Mouse (Mus musculus) yolk sac, embryonic 10.5 days (tissue): ENCODE data around the gene Ick.
"Not testable (repeated sequence)": the region's sequence is repeated elsewhere in the genome, so short reads cannot be mapped to it uniquely, and the experiment has no call there.

ENCODE experiments used
- DNase-seq: peaks from one replicate; pipeline ENCODE4 v3.0.0-alpha.2; 2017; ENCODE audit warnings: low spot score

Ick gene

DNA sequence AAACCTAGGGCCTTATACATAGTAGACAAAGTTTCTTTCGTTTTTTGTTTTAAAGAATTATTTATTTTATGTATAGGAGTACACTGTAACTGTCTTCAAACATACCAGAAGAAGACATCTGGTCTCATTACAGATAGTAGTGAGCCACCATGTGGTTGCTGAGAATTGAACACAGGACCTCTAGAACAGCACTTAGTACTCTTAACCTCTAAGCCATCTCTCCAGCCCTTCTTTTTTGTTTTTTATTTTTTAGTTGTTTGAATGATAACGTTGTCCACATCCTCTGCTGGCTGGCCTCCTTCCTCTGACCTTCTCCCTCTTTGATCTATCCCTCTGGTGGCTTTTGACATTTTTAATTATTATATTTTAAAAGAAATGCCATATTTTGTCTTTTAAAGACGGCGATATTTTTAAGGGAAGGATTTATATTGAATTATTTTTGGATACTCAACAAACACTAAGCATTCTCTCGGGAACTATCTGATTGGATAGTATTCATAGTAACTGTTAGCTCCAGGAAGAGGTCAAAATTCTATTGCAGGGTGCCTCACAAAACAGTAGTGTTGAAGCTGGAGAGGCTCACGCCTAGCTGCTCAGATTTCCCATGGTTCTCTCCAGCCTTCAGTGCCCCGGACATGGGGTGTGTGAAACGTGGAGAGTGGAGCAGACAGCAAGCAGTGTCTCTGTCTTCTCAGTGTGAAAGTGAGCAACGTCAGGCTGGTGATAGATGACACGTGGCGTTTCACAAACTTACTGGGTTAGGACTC lies 45.4 kb downstream of the Ick start:
- DNase-seq = no peak

DNA sequence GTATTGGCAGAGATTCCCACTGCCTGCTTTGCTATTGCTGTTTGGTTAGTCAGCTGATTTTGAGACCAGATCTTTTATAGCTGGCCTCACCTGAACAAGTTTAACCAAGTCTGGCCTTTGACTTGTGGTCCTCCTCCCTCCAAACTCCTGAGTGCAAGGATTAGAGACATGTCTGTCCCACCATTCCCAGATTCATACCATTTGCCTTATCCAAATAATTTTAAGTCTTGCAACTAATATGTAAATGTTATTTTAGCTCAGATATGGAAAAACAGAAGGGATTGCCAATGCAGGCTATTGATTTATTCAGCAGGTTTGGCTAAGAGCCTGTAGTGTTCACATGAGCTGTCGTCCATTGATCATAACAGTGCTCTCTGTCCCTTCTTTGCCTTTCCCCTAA lies 48.2 kb downstream of the Ick start:
- DNase-seq = no peak

DNA sequence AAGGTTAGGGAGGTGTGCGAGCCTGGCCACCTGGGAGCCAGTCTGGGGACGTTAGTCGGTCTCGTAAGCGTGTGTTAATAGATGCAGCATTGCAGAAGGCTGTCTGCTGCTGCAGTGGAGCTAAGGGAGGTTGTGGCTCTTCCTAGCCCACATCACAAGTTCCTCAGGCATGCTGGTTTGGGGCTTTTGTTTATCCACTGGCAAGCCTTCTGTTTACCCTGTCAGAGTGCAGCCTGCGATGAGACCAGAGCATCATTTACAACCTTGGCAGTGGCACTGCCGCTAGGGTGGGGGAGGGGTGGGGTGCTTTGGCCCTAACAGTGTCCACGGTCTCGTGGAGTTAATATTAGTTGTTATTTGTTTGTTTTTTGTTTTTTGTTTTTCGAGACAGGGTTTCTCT lies 54.3 kb downstream of the Ick start:
- no peak for DNase-seq

DNA sequence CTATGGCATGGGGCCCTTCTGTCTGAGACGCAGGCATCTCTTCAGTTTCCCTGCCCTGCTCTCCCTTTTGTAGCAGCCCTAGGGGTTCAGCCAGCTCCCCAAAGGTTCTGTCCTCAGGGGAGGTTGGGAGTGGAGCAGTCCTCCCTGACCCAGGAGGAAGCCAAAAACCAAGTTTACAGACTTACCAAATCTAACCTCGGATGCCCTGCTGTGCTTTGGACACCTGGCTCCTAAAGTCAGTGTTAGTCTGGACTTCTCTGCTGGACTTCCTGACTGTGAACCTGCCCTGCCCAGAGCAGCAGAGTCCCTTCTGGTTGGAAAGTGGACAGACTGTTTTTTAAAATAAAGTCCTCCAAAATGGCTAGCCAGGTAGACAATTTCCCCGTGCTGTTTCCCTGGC lies 55.7 kb downstream of the Ick start:
- no peak for DNase-seq

DNA sequence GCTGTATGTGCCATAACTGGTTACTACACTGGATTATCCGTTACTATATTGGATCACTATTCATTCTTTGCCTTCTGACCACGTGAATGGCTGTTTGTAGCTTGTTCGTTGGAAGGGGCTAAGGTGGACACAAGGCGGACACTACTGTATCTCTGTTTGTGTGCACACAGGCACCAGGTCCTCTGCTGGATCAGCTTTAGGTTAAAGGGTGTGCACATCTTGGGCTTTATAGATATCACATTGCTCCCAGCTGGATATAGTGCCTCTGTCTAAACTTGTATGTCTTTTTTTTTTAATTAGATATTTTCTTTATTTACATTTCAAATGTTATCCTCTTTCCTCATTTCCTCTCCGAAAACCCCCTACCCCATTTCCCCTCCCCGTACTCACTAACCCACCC lies 56.5 kb downstream of the Ick start:
- DNase-seq = no peak

DNA sequence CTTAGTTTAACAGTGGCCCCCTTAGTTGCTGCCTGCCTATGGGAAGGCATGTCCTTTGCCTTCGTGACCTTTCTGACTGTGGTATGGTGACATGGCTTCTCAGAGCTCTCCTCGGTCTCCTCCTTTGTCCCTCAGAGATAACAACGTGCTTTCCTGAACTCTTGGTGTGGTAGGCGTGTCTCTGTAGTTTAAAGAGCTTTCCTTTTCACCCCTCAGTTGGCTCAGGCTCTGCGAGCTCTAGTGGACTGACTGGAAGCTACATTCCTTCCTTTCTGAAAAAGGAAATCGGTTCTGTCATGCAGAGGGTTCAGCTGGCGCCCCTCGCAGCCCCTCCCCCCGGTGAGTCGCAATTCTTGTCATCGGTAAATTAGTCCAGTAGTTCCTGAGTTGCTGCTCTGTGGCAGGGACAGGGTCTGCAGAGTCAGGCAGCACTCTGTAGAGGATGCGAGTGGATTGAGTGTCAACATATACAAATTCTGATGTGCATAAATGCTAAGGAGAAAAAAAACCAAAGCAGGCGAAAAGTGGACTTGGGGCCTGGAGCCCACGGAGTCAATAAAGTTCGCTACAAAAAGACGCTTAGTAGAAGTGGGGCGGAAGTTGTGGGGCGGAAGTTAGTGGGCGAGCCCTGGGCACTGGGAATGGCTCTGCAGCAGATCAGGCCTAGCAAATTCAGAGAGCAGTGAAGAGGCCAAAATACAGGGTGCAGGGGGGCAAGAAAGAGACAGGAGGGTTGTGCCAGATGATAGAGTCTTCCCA lies 57.9 kb downstream of the Ick start:
- DNase-seq = peak; percentile 43

DNA sequence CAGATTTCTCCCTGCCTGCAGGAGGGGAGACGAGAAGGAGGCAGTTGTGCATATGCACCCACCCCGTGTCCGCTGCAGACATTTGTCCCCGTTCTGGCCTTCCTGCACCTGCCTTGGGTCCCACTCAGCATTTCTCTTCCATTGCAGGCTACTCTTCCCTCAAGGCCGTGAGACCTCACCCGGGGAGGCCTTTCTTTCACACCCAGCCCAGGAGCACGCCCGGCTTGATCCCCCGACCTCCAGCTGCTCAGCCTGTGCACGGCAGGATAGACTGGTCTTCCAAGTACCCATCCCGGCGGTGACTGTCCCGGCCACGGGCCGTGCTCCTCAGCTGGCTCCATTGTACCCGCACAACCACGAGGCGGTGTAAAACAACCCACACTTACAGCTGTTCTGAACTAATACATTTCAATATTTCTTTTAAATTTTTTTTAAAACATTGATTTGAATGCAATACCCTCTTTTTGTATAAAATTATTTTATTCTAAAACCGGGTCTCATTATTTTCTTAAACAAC lies 58.5 kb downstream of the Ick start:
- no peak for DNase-seq

DNA sequence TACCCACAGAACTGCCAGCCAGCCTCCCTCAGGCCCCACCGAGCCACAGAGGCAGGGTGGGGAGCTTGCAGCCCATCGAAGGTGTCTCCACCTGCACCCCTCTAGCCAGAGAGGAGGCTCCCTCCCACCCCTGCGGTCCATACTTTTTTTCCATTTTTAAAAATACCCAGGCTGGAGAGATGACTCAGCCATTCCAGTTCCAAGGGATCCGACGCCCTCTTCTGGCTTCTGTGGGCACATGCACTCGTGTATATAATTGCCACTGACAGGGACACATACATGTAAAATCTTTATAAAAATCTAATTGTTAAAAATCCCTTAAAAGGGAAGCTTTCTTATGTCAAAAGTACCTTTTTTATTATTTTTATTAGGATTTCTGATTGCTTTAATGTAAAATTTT lies 59.9 kb downstream of the Ick start:
- no peak for DNase-seq

DNA sequence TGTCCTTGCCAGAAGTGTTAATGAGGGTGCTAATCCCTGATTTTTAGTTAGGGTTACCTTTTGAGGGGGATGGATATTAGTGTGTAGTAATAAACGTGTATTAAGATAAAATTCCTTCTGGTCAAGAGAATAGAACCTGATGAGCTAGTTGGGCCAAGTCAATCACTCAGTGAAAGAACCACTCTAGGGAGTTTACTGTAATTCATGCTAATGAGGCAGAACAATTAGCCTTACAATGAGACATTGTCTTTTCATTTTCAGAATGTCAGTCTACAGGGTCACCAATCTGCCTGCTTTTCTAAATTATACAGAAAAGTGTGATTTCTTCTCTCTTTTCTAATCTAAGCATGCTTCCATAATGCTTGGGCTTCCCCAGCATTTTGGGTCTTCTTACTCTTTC lies 65.0 kb downstream of the Ick start:
- no peak for DNase-seq

DNA sequence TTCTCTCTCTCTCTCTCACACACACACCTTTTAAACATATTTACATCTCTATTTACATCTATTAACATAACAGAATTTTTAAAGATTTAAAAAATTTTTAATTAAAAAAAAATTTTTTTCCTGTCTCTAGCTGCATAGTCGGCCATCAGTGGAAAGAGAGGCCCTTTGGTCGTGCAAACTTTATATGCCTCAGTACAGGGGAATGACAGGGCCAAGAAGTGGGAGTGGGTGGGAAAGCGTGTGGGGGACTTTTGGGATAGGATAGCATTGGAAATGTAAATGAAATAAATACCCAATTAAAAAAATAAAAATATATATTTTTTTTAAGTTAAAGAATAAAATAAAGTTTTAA lies 65.9 kb downstream of the Ick start:
- not testable (repeated sequence) for DNase-seq

DNA sequence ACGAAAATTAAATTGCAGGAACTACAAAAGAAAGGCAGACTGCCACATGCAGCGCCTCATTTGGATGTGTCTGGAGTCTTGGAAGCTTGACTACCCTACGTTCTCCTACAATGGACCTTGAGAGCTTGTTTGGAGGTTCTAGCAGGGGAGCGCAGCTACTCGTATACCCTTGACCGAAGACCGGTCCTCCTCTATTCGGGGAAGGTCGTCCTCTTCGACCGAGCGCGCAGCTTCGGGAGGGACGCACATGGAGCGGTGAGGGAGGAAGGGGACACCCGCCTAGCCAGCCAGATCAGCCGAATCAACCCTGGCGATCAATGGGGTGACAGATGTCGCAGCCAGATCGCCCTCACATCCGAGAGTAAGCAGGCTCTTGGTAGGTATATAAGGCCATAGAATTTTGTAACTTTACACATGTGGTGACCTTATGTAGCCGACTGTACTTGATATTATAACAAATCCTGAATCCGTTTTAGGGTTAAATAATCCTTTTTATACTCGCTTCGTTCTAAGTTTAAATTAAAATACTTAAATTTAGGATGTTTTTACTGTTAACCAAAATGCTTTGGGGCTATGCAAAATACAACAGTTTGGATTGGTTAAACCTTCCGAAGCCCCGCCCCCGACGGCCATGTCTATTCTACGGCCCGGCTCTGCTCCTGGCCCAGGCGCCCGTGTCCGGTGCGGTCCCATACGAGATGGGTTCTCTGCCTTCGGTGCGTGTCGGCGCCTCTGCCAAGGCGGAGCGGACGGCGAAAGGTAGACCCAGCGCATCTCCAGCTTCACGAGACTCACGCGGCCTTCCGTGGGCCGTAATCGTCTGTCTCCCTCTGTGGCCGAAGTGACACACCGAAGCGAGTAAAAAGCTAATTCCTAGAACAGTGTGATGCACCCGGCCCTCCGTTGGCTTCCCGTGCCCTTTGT lies 66.5 kb downstream of the Ick start:
- DNase-seq = peak; percentile 96

DNA sequence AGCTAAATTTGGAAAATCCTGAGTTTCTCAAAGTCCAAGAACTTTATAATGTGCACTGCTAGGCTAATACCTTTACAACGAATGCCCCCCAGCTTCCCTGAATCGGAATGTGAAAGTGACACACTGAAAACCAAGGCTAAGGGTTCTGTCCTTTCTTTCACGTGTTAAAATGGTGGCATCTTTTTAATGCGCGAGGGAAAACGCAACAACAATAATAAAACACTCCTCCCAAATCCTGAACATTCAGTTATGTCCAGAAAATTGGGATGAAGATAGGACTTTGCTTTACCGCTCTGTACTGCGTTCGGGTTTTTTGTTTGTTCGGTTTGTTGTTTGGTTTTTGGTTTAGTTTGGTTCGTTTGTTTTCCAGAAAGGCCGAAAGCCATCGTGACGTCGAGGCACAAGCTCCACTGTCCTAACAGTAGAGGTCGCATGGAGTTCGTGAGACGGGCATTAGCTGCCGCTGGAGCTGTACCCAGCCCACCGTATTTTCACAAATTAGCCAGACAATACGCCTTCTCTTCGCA lies 67.3 kb downstream of the Ick start:
- peak; percentile 82 for DNase-seq

DNA sequence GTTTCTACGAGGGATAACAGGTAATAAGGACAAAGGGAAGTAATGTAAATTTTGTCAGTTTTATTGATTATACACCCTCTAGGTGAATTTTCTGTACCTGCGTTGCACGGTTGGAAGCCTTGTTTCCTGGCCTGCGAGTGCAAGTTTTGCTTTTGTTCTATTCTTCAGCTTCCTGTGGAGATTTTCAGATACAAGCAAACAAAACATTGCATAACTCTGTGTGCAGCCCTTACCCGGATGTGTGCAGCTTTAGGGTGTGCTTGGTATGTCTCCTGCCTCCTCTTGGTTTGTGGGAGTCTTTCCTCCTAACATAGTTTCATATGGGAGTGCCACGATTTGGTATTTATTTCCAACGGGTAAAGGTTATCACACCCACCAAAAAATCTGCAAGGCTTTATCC lies 67.8 kb downstream of the Ick start:
- DNase-seq = peak; percentile 31

DNA sequence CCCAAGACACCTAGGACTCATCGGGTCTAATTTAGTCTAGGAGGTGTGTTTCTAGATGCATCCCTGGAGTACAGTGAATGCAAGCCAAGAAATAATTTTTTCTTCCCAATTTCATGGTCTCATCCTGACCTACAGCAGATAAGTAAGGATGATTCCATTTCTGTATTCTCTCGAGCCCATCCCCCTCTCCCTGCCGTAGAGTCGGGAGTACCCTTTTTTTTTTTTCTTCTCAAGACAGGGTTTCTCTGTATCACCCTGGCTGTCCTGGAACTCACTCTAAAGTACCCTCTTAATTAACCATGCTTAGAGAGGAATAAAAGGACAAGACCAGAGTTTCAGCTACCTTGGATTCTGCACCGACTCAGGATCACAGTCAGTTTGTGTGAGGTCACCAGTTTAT lies 69.2 kb downstream of the Ick start:
- no peak for DNase-seq

DNA sequence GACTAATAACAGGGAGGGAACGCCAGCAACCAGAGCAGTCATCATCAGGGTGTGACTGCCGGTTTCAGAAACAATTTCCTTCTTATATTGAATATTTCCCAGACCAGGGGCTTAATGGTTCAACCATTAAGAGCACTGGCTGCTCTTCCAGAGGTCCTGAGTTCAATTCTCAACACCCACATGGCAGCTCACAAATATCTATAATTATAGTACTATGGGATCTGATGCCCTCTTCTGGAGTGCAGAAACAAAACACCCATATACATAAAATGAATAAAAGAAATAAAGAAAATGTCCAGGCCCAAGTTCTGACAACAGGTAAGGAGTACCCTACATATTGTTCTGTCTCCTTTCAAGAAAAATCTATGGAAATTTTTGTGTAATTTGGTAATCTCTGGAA lies 70.1 kb downstream of the Ick start:
- DNase-seq = no peak

DNA sequence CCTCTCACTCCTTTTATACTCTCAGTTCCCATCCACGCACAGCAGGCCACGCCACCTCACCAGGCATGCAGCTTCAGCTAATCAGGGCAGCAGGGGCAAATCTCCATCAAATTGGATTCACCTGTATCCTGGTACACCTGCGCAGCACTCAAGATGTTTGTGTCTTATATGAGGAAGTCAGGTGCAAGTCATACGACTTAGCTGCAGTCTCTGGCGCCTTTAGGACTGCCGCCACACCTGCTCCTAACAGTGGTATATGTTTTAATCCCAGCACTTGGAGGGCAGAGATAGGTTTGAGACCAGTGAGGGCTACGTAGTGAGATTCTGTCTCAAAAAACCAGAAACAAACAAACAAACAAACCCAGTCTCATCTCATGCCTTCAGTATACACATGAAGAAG lies 73.5 kb downstream of the Ick start, which contains the start of gene Gsta4:
Gene Gsta4 (plus strand): TSS at position 301 of the 400 bp plus-strand sequence.
- DNase-seq = not testable (repeated sequence)

DNA sequence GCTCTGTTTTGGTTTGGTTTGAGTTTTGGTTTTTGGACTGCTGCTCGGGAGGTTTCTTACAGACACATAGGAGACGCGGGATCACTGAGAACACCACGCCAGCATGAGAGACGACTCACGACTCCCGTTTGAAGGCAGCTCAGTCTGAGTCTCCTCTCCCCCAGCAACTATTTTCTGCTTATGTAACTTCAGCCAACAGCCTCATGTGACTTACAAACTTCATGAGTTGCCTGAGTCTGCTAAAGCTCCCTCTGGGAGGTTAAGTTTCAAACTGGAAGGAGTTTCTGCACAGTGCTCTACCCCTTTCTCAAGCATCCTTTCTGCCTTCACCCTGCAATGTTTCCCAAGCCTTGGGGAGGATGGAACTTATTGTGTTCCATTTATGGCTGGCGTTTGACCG lies 76.7 kb downstream of the Ick start:
- DNase-seq = no peak

DNA sequence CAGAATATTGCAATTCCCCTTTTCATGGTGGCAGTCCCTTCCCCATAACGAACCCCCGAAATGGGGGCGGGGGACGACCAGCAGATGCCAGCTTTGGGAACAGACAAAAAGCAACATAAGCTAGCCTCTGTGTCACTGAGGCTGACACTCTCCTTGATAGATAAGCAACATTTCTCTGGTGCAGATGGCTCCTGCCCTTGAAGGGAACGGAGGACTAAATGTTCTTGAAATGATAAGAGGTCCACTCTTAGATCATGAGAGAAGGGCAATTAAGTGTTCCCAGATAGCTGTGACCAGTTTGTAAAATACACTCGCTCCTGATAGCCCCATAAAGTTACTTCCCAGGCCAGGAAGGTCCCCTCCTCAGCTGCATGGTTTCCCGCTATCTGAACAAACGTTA lies 79.9 kb downstream of the Ick start:
- DNase-seq = no peak

DNA sequence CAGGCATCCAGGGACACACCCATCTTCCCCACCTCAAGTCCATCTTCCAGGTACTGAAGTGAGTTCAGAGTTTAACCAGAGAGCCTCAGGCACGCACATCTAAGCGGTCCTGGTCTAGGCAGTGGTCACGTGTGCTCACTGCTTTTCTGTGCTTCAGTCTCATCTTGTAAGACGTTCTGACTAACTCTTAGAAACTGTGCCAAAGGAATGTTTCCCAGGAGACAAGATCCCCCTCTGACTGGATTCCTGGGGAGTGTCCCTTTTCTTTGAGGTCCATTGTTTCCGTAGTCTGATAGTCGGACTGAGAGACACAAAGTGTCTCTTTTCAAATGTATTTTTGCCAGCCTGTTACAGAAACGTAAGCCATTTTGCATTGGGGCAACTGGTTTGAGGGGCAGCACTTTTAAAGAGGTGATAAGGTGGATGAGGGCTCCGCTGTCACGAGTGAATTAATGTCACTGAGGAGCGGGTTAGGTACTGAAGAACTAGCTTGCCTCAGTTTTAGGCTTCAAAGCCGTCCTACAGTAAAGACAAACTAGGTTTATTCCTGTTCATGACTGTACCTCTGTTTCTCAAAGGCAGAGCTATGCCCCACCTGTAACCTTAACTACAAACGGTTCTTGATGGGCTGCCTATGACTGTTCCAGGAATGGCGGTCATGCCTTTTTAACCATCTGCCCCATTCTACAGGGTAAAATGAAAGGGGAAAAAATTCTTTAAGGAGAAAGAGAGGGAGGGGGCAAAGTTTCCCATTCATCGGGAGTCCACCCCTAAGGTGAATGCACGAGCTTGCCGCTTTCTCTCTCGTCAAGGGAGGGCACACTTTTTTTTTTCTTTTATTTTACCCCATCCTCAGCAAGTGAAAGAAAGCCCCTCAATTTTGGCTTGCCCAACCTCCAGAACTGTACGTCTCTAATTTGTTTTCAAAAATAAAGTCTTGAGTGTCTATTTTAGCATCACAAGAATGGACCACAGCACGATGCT lies 82.0 kb downstream of the Ick start:
- peak; percentile 23 for DNase-seq

DNA sequence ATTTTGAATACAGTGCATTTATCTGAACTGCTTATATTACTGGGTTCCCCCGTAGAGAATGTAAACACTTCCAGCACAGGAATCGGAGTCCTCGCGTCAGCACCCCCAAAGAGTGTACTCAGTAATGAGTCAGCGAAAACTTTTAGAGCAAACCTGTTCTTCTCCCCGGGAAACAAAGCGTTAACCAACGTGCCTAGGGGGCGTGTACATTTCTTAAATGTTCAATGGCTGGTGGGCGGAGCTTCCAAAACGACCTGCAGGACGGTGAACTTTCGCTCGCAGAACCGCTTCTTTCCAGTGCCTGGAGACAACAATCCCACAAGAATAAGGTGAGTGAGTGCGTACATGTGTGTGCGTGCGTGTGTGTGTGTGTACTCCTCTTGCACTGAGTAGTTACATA lies 82.7 kb downstream of the Ick start:
- DNase-seq = peak; percentile 85
